Mouse (Mus musculus): ENCODE results near the gene Prune1.

Gene Prune1

GRCm38 (mm10) chr3:95301204-95301796 is 19.4 kb upstream of the Prune1 start:
- no peak for DNase-seq

DNA sequence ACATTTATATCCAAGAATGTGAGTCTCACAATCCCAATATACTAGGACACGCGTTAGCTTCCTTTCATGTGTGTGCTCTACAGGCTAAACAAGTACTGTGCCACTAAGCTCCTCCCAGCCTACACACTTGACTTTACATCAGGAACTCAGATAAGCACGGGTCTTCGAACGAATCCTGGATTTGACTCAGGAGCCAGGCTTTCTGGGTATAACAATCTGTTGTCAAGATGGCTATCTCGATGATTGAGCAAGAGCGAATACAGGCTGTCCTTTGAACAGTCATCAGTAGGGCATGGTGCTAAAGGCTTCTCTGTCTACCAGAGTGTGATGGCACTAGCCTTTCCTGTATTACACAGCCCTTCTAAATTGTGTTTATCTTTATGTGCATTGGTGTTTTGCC is 16.1 kb upstream of the Prune1 start:
- DNase-seq: no peak

- peak; percentile 64 for DNase-seq
Measured at GRCm38 (mm10) chr3:95296103-95296469, 14.2 kb upstream of the Prune1 start.

- no peak for DNase-seq
Measured at GRCm38 (mm10) chr3:95295321-95296102, 13.6 kb upstream of the Prune1 start.

DNA sequence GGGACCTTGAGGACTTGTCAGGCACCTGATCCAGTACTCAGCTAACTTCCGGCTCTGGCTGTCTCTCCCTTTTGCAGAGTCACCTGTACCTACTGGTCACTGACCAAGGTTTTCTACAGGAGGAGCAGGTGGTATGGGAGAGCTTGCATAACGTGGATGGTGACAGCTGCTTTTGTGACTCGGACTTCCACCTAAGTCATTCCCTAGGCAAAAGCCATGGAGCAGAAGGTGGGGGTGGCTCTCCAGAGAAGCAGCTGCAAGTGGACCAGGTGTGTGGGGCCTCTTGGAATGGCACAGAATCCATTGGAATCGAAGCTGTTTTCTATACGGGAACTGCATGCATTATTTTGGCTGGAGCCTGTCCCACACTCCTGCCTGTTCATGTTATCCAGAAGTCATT is 12.8 kb upstream of the Prune1 start:
- no peak for DNase-seq

- no peak for DNase-seq
Measured at GRCm38 (mm10) chr3:95294316-95294715, 12.4 kb upstream of the Prune1 start.

DNA sequence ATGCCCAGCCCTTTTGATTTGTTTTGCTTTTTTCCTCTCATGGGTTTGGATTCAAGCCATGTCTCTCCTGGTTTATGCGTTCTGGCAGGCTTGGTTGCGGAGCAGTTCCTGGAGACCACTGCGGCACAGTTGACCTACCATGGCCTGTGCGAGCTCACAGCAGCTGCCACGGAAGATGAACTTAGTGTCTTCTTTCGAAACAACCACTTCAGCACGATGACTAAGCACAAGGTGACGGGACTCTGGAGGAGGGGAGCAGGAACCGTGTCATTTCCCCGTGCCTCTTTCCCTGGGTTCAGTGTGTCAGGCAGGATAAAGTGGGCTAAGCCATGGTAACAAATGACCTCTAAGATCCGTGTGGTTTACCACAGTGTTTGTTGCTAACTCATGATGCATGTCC is 11.7 kb upstream of the Prune1 start:
- no peak for DNase-seq

DNA sequence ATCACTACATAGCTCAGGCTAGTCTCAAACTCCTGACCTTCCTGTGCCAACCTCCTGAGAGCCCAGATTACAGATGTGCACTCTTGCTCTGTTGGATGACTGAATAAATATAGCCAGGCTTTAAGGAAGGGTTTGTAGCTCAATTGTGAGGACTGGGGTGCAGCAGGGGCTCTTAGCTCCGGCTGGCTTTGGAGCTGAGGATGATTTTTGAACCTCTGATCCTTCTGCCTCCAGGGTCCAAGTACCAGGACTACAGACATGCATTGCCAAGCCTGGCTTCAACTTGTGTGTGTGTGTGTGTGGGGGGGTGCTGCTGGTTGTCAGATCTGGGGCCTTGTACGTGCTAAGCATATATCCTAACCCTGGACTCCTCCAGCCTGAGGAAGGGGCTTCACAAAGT is 11.0 kb upstream of the Prune1 start:
- DNase-seq: no peak

DNA sequence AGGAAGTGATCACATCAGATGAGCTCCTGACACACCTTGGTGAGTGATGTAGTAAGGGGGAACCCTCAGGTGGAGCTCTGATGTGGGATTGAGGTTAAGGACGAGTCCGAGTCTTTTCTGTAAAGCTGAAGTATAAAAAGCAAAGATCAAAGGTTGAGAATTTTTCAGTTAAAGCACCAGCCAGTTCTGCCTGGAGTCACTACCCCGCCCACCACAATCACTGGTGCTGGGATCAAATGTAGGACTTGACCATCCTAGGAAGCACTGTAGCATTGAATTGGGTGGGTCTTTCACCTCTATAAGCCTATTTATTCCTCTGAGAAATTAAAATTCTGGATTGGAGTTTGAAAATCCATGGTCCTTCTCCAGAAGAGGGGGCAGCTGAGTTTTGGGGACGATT is 9.2 kb upstream of the Prune1 start:
- no peak for DNase-seq

DNA sequence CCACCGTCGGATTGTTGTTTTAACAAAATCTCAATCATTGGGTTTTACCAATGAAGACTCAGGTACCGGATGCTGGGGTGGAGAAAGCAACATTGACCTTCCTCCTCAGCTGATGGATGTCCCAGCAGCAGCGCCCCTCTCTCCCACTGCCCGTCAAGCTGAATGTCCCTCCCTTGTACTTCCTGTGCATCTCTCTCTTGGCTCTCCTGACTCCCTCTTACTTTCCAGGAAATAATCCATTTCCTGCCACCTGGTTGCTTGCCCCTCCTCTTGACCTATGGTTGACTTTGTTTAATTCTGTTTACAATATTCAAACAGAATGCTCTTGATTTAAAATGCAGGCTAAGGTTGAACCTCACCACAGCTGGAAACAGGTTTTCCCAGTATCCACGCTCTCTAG is 8.3 kb upstream of the Prune1 start:
- no peak for DNase-seq

- DNase-seq: no peak
Measured at GRCm38 (mm10) chr3:95289419-95289818, 7.5 kb upstream of the Prune1 start.

- no peak for DNase-seq
Measured at GRCm38 (mm10) chr3:95287541-95287940, 5.7 kb upstream of the Prune1 start.

DNA sequence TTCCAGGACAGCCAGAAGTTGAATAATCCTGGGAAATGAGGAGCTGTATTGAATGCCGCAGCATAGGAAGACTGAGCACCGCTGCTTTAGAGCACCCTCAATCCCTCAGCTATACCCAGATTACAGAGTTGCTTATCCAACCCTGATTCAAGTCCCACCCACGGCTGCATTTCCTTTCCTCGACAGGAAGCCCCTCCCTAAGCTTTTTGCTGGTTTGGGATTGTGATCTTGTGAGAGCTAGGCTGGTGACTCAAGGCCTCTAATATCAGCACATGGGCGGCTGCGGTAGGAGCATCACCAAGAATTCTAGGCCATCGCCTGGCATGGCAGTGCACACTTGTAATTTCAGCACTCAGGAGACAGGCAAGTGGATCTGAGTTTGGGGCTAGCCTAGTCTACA is 4.6 kb upstream of the Prune1 start:
- no peak for DNase-seq

- no peak for DNase-seq
Measured at GRCm38 (mm10) chr3:95286011-95286410, 4.1 kb upstream of the Prune1 start.

- no peak for DNase-seq
Measured at GRCm38 (mm10) chr3:95285390-95285789, 3.5 kb upstream of the Prune1 start.

- DNase-seq: no peak
Measured at GRCm38 (mm10) chr3:95284501-95285281, 2.8 kb upstream of the Prune1 start.

- DNase-seq: no peak
Measured at GRCm38 (mm10) chr3:95284062-95284461, 2.2 kb upstream of the Prune1 start.

GRCm38 (mm10) chr3:95283589-95283941 is 1.7 kb upstream of the Prune1 start:
- DNase-seq: no peak

- peak; percentile 63 for DNase-seq
Measured at GRCm38 (mm10) chr3:95282865-95283588, 1.2 kb upstream of the Prune1 start.

GRCm38 (mm10) chr3:95282381-95282864 is 547 bp upstream of the Prune1 start:
- peak; percentile 66 for DNase-seq

DNA sequence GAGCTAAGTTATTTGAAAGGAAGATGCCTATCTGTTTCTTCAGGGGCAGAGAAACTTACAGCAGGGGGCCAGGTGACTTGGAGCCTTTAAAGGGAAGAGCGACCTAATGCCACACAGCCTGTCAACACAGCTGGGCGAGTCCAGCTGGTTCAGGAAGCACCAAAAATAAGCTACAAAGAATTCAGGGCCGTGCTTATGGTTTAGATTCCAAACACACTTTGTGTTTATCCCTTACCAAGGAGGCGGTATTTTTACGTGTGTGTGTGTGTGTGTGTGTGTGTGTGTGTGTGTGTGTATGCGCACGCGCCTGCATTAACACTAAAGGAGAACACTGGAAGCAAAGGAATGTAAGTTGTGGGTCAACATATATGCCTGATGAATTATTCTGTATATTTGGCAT is 1.1 kb downstream of the Prune1 start:
- DNase-seq: no peak

DNA sequence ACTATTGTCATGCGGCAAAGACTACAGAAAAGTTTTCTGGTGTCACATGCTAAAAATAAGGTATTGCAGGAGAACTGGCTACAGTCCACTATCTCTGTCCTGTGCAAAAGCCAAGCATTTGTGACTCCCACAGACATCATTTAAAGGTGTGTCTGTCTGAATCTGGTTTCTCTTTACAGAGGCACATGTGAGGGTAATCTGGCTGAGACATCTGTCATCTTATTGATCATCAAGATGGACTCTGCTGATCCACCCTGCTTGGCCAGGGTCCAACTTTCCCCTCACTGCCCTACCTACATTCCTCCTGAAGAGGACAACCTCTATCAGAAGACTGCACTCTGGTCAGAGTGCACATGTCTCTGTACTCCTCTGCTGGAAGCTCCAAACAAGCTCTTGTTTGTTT is 4.7 kb downstream of the Prune1 start:
- DNase-seq: no peak

- DNase-seq: no peak
Measured at GRCm38 (mm10) chr3:95276428-95276934, 5.4 kb downstream of the Prune1 start.
